Mouse (Mus musculus): ENCODE measurements around the gene Gpr146. TPM values are rescaled to one million over a fixed set of nuclear protein-coding genes. Genes with fewer than 3 reads are reported as not detected.
A peak's percentile ranks its signal among the peaks of the same experiment; 100 is the strongest.

Gene Gpr146
- polyA plus RNA-seq, 1 experiment from 2014 or later = 1.8 TPM

DNA sequence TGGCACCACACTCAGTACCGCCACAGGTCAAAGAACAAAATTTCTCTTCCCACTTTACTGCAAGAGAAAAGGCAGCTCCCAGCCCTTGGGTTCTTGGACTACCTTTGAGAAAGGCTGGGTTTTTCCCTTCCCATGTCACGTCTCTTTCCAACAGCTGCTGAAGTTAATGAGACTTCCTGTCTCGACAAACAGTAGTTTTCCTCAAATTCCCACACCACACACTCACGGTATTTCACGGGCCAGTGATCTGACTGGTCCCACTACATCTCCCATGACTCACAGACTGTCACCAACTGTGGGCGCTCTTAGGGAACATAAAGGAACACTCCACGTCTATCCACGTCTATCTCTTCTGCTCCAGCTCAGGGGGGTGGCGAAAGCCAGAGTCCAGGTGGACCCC lies 47.7 kb downstream of the Gpr146 start:
- no peak for ATAC-seq (ENCODE audit: low read depth)
- Histone ChIP-seq H3K36me3 (ENCODE audit: control insufficient read depth, insufficient read depth, low read length) (no peaks in the 10 kb centered on the region), H3K4me2 (ENCODE audit: low read depth, low read length) (no peak overlapping the region), H3K9me3 (ENCODE audit: control insufficient read depth, low read length) (no peaks in the 10 kb centered on the region), H3K4me1 (ENCODE audit: control insufficient read depth, insufficient read depth, low read length) (peaks cover 26% of the 10 kb centered on the region), H3K27ac (ENCODE audit: low read depth, low read length) (no peak overlapping the region), H3K27me3 (ENCODE audit: control insufficient read depth, insufficient read depth, low read length) (no peaks in the 10 kb centered on the region), H3K4me3 (ENCODE audit: low read depth, low read length) (no peak overlapping the region), H3K9ac (replicated peaks; ENCODE audit: low read depth, low read length) (no peak overlapping the region)
- WGBS = 80% methylated on average over 9 of the region's 9 CpGs

DNA sequence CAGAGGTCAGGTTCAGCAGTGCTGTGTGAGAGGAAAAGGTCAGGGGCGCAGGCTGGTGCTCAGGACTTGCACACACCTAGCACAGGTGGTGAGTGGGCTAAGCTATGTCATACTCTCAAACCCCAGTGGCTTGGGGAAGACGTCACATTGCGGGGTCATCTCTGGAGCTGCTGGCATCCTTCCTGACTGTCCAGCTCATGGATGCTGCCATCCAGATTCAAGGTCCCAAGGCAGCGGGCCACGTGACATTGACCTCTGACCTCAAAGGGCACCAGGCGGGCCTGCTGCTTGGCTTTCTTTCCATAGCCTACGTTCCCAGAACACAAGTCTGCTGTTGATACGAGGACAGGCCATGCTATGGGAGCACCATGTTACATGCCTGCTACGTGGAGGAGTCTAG lies 49.5 kb downstream of the Gpr146 start:
- H3K27ac ChIP-seq (ENCODE audit: low read depth, low read length) = no peak overlapping the region
- no peak overlapping the region for H3K4me3 ChIP-seq (ENCODE audit: low read depth, low read length)
- 91% methylated on average over 9 of the region's 9 CpGs for WGBS
- no peak for ATAC-seq (ENCODE audit: low read depth)
- H3K9me3 ChIP-seq (ENCODE audit: control insufficient read depth, low read length) = no peaks in the 10 kb centered on the region
- no peak overlapping the region for H3K9ac ChIP-seq (replicated peaks; ENCODE audit: low read depth, low read length)
- H3K36me3 ChIP-seq (ENCODE audit: control insufficient read depth, insufficient read depth, low read length) = no peaks in the 10 kb centered on the region
- H3K4me1 ChIP-seq (ENCODE audit: control insufficient read depth, insufficient read depth, low read length) = peaks cover 40% of the 10 kb centered on the region
- H3K4me2 ChIP-seq (ENCODE audit: low read depth, low read length) = no peak overlapping the region
- H3K27me3 ChIP-seq (ENCODE audit: control insufficient read depth, insufficient read depth, low read length) = no peaks in the 10 kb centered on the region

DNA sequence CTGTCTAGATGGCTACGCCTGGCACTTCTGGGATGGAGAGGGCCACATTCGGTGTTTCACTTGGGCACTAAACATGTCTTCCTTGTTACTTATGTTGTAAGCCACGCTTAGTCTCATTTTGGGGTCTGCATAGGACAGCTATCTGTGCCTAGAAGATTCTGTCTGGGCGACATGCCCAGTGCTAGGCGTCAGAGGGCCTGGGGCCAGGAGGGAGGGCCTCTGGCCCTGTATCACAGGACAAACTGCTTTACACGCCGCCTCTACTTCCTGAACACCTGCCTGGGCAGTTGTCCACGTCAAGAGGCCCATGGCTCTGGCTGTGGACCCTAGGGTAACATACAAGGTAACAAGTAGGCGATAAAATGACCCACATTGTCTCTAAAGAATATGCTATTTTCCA lies 50.5 kb downstream of the Gpr146 start:
- Histone ChIP-seq H3K4me1 (ENCODE audit: control insufficient read depth, insufficient read depth, low read length) (peaks cover 42% of the 10 kb centered on the region), H3K27me3 (ENCODE audit: control insufficient read depth, insufficient read depth, low read length) (no peaks in the 10 kb centered on the region), H3K36me3 (ENCODE audit: control insufficient read depth, insufficient read depth, low read length) (no peaks in the 10 kb centered on the region), H3K4me2 (ENCODE audit: low read depth, low read length) (no peak overlapping the region), H3K27ac (ENCODE audit: low read depth, low read length) (no peak overlapping the region), H3K9me3 (ENCODE audit: control insufficient read depth, low read length) (no peaks in the 10 kb centered on the region), H3K9ac (replicated peaks; ENCODE audit: low read depth, low read length) (no peak overlapping the region), H3K4me3 (ENCODE audit: low read depth, low read length) (no peak overlapping the region)
- no peak for ATAC-seq (ENCODE audit: low read depth)
- 78% methylated on average over 9 of the region's 9 CpGs for WGBS

DNA sequence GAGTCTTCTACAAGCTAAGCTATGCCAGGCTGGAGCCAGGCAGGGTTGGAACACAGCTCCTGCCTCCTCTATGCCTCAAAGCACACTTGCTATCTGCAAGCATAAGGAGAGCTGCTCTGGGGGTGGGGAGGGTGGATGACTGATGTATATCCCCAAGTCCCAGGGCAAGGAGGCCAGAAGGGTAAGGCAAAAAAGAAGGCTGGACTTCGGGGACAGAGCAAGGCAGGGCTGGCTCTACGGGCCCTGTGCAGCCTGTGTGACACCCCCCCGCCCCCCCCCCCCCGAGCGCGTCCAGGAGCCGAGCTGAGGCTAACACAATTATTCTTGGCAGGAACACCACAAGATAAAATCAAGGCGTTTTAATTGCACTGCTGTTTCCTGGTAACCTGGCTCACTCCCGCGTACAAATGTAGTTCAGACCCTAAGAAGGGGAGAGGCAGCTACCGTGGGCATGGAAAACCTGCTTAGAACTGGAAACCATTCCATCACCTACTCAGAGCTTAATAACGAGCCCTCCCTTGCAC lies 52.4 kb downstream of the Gpr146 start:
- H3K4me1 ChIP-seq (ENCODE audit: control insufficient read depth, insufficient read depth, low read length) = peaks cover 49% of the 10 kb centered on the region
- no peaks in the 10 kb centered on the region for H3K9me3 ChIP-seq (ENCODE audit: control insufficient read depth, low read length)
- H3K27ac ChIP-seq (ENCODE audit: low read depth, low read length) = peak overlapping the region; percentile 52
- ATAC-seq (ENCODE audit: low read depth) = no peak
- WGBS = 22% methylated on average over 11 of the region's 12 CpGs
- H3K36me3 ChIP-seq (ENCODE audit: control insufficient read depth, insufficient read depth, low read length) = no peaks in the 10 kb centered on the region
- H3K9ac ChIP-seq (replicated peaks; ENCODE audit: low read depth, low read length) = no peak overlapping the region
- no peaks in the 10 kb centered on the region for H3K27me3 ChIP-seq (ENCODE audit: control insufficient read depth, insufficient read depth, low read length)
- no peak overlapping the region for H3K4me3 ChIP-seq (ENCODE audit: low read depth, low read length)
- H3K4me2 ChIP-seq (ENCODE audit: low read depth, low read length) = no peak overlapping the region

DNA sequence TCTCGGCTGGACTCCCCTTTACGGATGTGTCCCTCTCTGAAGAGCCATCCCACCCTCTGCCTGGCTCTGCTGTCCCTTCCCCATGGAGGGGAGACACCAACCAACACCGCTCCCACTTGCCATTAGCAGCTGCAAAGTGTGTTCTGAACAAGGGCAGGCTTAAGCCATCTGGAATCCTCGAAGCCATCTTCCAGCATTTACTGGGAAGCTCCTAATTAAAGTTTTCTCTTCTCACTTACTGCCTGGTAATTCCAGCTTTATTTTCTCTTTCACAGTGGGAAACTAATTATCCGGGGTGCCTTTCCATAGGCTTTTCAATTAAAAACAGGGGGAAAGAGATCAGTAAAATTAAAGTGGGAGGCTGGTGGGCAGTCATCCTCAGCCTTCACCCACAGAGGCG lies 54.8 kb downstream of the Gpr146 start:
- ATAC-seq (ENCODE audit: low read depth) = no peak
- Histone ChIP-seq H3K4me3 (ENCODE audit: low read depth, low read length) (no peak overlapping the region), H3K9ac (replicated peaks; ENCODE audit: low read depth, low read length) (no peak overlapping the region), H3K27ac (ENCODE audit: low read depth, low read length) (0 out of 2 replicates have a peak overlapping the region, but pooled peaks have one; percentile 46), H3K36me3 (ENCODE audit: control insufficient read depth, insufficient read depth, low read length) (no peaks in the 10 kb centered on the region), H3K4me2 (ENCODE audit: low read depth, low read length) (no peak overlapping the region), H3K4me1 (ENCODE audit: control insufficient read depth, insufficient read depth, low read length) (peaks cover 56% of the 10 kb centered on the region), H3K9me3 (ENCODE audit: control insufficient read depth, low read length) (no peaks in the 10 kb centered on the region), H3K27me3 (ENCODE audit: control insufficient read depth, insufficient read depth, low read length) (no peaks in the 10 kb centered on the region)
- WGBS = 45% methylated on average over 6 of the region's 6 CpGs

DNA sequence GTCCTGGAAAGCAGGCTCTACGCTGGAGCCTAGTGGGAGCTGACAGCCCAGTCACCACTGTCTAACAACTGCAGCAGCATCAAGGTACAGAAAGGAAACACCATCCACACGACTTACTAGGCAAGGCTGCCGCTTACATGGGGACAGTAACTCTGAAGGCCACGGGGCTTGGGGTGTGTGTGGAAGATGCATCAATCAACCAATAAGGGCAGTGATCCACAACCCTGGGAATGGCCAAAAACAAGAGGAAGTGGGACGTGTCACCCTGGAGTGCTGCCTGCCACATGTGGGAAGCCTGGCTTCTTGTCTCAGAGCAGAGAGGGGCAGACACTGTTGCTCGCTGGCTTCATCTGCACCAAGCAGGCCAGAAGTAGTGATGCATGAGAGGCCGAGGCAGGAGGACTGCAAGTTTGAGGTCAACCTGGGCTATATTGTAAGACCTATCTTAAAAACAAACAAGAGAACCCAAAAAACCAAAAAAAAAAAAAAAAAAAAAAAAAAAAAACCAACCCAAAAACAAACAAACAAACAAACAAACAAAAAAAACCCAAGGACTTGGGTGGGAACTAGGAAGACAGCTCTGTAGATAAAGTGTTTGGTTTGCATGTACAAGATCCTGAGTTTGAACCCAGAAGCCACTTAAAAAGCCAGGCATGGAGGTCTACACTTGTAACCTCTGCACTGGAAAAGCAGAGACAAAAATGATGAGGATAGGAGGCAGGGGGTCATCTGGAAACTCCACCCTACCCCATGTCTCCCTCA lies 55.4 kb downstream of the Gpr146 start:
- no peak for ATAC-seq (ENCODE audit: low read depth)
- H3K4me2 ChIP-seq (ENCODE audit: low read depth, low read length) = no peak overlapping the region
- no peak overlapping the region for H3K4me3 ChIP-seq (ENCODE audit: low read depth, low read length)
- WGBS = 52% methylated on average over 7 of the region's 7 CpGs
- no peaks in the 10 kb centered on the region for H3K9me3 ChIP-seq (ENCODE audit: control insufficient read depth, low read length)
- no peaks in the 10 kb centered on the region for H3K36me3 ChIP-seq (ENCODE audit: control insufficient read depth, insufficient read depth, low read length)
- H3K9ac ChIP-seq (replicated peaks; ENCODE audit: low read depth, low read length) = no peak overlapping the region
- H3K27me3 ChIP-seq (ENCODE audit: control insufficient read depth, insufficient read depth, low read length) = no peaks in the 10 kb centered on the region
- peaks cover 55% of the 10 kb centered on the region for H3K4me1 ChIP-seq (ENCODE audit: control insufficient read depth, insufficient read depth, low read length)
- H3K27ac ChIP-seq (ENCODE audit: low read depth, low read length) = no peak overlapping the region

DNA sequence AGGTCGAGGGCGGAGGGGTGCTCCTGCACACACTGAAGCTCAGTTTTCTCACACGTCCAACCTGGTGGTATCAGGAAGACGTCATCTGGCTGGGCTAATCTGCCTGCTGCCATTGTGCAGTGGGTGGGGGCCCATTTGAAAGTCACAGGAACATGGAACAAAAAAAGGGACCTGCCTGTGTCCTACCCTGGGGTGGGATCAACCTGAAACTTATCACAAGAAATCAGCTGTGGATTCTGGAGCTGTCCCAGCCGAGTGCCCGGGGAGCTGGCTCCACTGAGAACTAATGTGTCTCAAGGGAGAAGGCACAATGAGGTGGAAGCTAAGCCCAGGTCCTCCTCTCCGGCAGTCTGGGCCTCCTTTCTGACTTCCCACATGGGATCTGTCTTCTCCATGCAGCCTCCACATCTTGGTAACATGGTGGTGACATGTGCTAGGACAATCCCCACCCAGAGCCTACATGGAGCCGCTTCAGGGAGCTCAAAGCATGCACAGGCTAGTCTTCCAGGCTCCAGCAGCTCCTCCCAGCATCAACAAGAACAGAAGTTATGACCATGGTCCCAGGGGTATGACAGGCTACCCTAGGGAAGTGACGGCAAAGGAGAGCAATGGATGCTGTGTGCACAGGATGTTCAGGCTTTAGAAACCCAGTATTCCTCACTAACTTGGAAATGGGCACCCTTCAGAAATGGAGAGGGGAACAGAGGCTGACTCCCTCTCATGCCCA lies 56.5 kb downstream of the Gpr146 start:
- H3K36me3 ChIP-seq (ENCODE audit: control insufficient read depth, insufficient read depth, low read length) = no peaks in the 10 kb centered on the region
- ATAC-seq (ENCODE audit: low read depth) = no peak
- 73% methylated on average over 9 of the region's 9 CpGs for WGBS
- H3K9ac ChIP-seq (replicated peaks; ENCODE audit: low read depth, low read length) = no peak overlapping the region
- no peak overlapping the region for H3K4me3 ChIP-seq (ENCODE audit: low read depth, low read length)
- H3K4me1 ChIP-seq (ENCODE audit: control insufficient read depth, insufficient read depth, low read length) = peaks cover 54% of the 10 kb centered on the region
- no peaks in the 10 kb centered on the region for H3K27me3 ChIP-seq (ENCODE audit: control insufficient read depth, insufficient read depth, low read length)
- no peak overlapping the region for H3K27ac ChIP-seq (ENCODE audit: low read depth, low read length)
- no peaks in the 10 kb centered on the region for H3K9me3 ChIP-seq (ENCODE audit: control insufficient read depth, low read length)
- H3K4me2 ChIP-seq (ENCODE audit: low read depth, low read length) = no peak overlapping the region

DNA sequence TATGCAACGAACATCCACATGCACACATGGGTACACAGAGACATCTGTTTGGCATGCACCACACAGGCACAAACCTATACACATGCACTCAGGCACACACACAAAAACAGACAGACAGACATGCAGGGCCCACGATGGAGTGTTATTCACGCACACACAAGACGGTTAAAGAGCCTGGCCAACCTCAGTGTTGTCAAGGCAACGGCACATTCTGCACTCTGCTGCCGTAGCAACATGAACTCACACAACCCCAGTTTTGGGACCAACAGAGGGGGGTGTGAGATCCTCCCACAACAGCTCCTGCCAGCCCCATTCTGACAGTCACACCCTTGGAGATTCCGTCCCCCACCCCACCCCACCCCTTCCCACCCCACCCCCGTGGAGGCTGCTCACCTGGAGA lies 57.4 kb downstream of the Gpr146 start:
- Histone ChIP-seq H3K27me3 (ENCODE audit: control insufficient read depth, insufficient read depth, low read length) (no peaks in the 10 kb centered on the region), H3K36me3 (ENCODE audit: control insufficient read depth, insufficient read depth, low read length) (no peaks in the 10 kb centered on the region), H3K9me3 (ENCODE audit: control insufficient read depth, low read length) (no peaks in the 10 kb centered on the region), H3K4me3 (ENCODE audit: low read depth, low read length) (no peak overlapping the region), H3K27ac (ENCODE audit: low read depth, low read length) (no peak overlapping the region), H3K9ac (replicated peaks; ENCODE audit: low read depth, low read length) (no peak overlapping the region), H3K4me1 (ENCODE audit: control insufficient read depth, insufficient read depth, low read length) (peaks cover 45% of the 10 kb centered on the region), H3K4me2 (ENCODE audit: low read depth, low read length) (no peak overlapping the region)
- ATAC-seq (ENCODE audit: low read depth) = peak; percentile 62; the same call in 1 of the 2 replicates
- 20% methylated on average over 8 of the region's 8 CpGs for WGBS

DNA sequence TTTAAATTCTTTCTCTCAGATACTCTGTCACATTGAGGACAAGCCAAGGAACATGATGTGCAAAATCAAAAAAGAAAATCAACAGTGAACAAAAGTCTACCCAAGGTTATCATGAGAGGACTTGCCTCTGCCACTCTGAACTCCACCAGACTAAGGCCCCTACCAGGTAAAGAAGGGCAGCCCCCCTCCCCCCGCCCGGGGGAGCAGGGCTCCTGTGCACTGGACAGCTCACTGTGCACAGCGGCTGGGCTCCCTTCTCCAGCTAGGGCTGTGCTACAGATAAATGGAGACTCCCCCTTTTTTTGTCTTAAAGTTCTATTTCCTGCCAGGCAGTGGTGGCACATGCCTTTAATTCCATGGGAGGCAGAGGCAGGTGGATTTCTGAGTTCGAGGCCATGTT lies 60.3 kb downstream of the Gpr146 start:
- Histone ChIP-seq H3K36me3 (ENCODE audit: control insufficient read depth, insufficient read depth, low read length) (no peaks in the 10 kb centered on the region), H3K4me1 (ENCODE audit: control insufficient read depth, insufficient read depth, low read length) (peaks cover 25% of the 10 kb centered on the region), H3K27ac (ENCODE audit: low read depth, low read length) (no peak overlapping the region), H3K4me3 (ENCODE audit: low read depth, low read length) (no peak overlapping the region), H3K4me2 (ENCODE audit: low read depth, low read length) (no peak overlapping the region), H3K9me3 (ENCODE audit: control insufficient read depth, low read length) (no peaks in the 10 kb centered on the region), H3K9ac (replicated peaks; ENCODE audit: low read depth, low read length) (no peak overlapping the region), H3K27me3 (ENCODE audit: control insufficient read depth, insufficient read depth, low read length) (no peaks in the 10 kb centered on the region)
- ATAC-seq (ENCODE audit: low read depth) = no peak
- WGBS = 94% methylated on average over 4 of the region's 4 CpGs
